Mouse (Mus musculus) effector memory CD4-positive, alpha-beta T cell, adult 7 months (primary cell): Measurements from ENCODE around the gene Pth2r. TPM values are rescaled to one million over a fixed set of nuclear protein-coding genes. Genes with fewer than 3 reads are reported as not detected.

Experiments used
- polyA plus RNA-seq: library from polyadenylated mRNA; unstranded; fragments of 100-300 nt; shearing (Covaris generic); gene quantifications from one replicate; pipeline ENCODE4 v1.2.1, GENCODE M21; 2017

Gene Pth2r
- polyA plus RNA-seq: not detected

DNA sequence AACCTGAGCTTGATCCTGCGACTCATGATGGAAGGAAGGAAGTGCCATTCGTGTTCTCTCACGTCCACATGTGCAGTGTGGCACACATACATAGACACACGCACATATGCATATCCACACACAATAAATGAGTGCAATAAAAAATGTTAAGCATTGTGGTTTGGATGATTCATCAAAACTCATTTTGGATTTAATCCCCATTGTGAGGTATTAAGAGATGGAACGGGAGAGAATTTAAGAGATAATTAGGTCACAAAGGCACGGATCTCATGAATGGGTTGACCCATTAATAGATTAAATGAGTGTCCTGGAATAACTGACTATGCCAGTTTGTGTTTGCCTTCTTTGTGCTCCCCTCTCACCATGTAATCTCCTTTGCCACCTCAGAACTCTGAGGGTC is at the start of gene Pth2r:
Gene Pth2r, plus strand, starts transcription at position 301 of the 400 bp plus-strand sequence.

Other genes starting within 250 kb of the Pth2r start
- not detected for gene Akr1cl, start 249.3 kb upstream of the Pth2r start, polyA plus RNA-seq
- not detected for gene Cryge, start 230.9 kb upstream of the Pth2r start, polyA plus RNA-seq
- gene Crygd, start 218.6 kb upstream of the Pth2r start, polyA plus RNA-seq: not detected
- gene Crygc, start 208.4 kb upstream of the Pth2r start, polyA plus RNA-seq: not detected
- gene Crygb, start 199.8 kb upstream of the Pth2r start, polyA plus RNA-seq: not detected
- not detected for gene Cryga, start 178.7 kb upstream of the Pth2r start, polyA plus RNA-seq
- gene Gm28845, start 162.5 kb upstream of the Pth2r start, polyA plus RNA-seq: not detected
- gene D630023F18Rik, start 158.8 kb upstream of the Pth2r start, polyA plus RNA-seq: not detected
- gene Idh1, start 95.6 kb upstream of the Pth2r start, polyA plus RNA-seq: 3.2 TPM
- 18.0 TPM for gene Pikfyve, start 95.4 kb upstream of the Pth2r start, polyA plus RNA-seq